ENCODE assay signal across 24 mouse cellular contexts in genomic region chr11:19877239-19877915, GRCm38 (mm10). TPM values are rescaled to one million over a fixed set of nuclear protein-coding genes. Genes with fewer than 3 reads are reported as not detected.
A peak's percentile ranks its signal among the peaks of the same experiment; 100 is the strongest.
DNase-seq lines count a peak whose midpoint lies in the region; ATAC-seq and TF ChIP-seq lines count a peak whose summit lies in the region.
"Had no signal": no experiment of that assay in that cellular context is flagged by ENCODE, and none has a peak within 500 bp of the region (broad histone marks: within the 10 kb centered on the region; RNA-seq: fewer than 3 reads in every experiment).

No protein-coding gene starts in this region.

- in situ Hi-C loops in ES-E14 (cut with MboI; ENCODE audit: low sequenced_read_pairs in 2 of 2, unreplicated experiment in 2 of 2), result no loop called here

- WGBS in midbrain, embryonic 12.5 days, result 54% methylated on average over 4 of the region's 4 CpGs
- WGBS in midbrain, embryonic 10.5 days, result 60% methylated on average over 4 of the region's 4 CpGs

- H3K4me3 ChIP-seq in midbrain, embryonic 12.5 days, result no peak overlapping the region
- H3K4me3 ChIP-seq in midbrain, embryonic 10.5 days, result no peak overlapping the region
- H3K4me3 ChIP-seq in ES-E14 (ENCODE audit: insufficient read depth in 1 of 2, low read depth in 1 of 2, low read length in 2 of 2, poor library complexity in 1 of 2, severe bottlenecking in 1 of 2), result no peak overlapping the region
- H3K4me3 ChIP-seq: forebrain, embryonic 12.5 days; heart, adult 2 months; heart, embryonic 15.5 days; hindbrain, embryonic 15.5 days; myocyte had no signal

- no peaks in the 10 kb centered on the region for H3K9me3 ChIP-seq in midbrain, embryonic 12.5 days
- H3K9me3 ChIP-seq in midbrain, embryonic 10.5 days (replicated peaks), result no peaks in the 10 kb centered on the region
- H3K9me3 ChIP-seq in ES-E14 (ENCODE audit: control insufficient read depth, insufficient read depth, low read depth, low read length), result no peaks in the 10 kb centered on the region
- H3K9me3 ChIP-seq: forebrain, embryonic 12.5 days; heart, embryonic 15.5 days; hindbrain, embryonic 15.5 days had no signal

- no peak overlapping the region for H3K9ac ChIP-seq in midbrain, embryonic 12.5 days (replicated peaks)
- H3K9ac ChIP-seq in ES-E14 (ENCODE audit: insufficient read depth, low read depth, low read length, poor library complexity, severe bottlenecking), result no peak overlapping the region
- H3K9ac ChIP-seq: forebrain, embryonic 12.5 days; heart, embryonic 15.5 days; hindbrain, embryonic 15.5 days had no signal

- DNase-seq in midbrain, embryonic 10.5 days (ENCODE audit: low spot score), result no peak
- DNase-seq in ES-CJ7 (ENCODE audit: low read depth, low spot score) (peak; percentile 62), ES-E14 (ENCODE audit: low read depth, low spot score) (peak; percentile 39)
- DNase-seq in mesoderm, embryonic 11.5 days (ENCODE audit: low read depth, low spot score), result peak; percentile 23
- DNase-seq in layer of hippocampus, postnatal 14 days (ENCODE audit: low spot score in 2 of 2), result no peak
- no peak for DNase-seq in spleen, postnatal 36 days (ENCODE audit: low spot score in 2 of 2)
- DNase-seq: adrenal gland, postnatal 25 days; cerebellum, adult 11-12 months; cerebellum, postnatal 14 days; embryo, embryonic 11 days; gastrocnemius, postnatal 14 days; heart, adult 2 months; heart, postnatal 4 days; kidney, postnatal 10 days; left cerebral cortex, postnatal 4 days; liver; lung, postnatal 36 days; thymus, adult 18-20 months had no signal

- H3K4me1 ChIP-seq in midbrain, embryonic 12.5 days, result no peaks in the 10 kb centered on the region
- H3K4me1 ChIP-seq in midbrain, embryonic 10.5 days, result peaks cover 11% of the 10 kb centered on the region
- peaks cover 4 to 8% of the 10 kb centered on the region in 2 experiments; a peak in 1 of 4 replicates for H3K4me1 ChIP-seq in ES-E14 (ENCODE audit: control insufficient read depth in 2 of 2, insufficient read depth in 2 of 2, low read length in 2 of 2, poor library complexity in 1 of 2)
- H3K4me1 ChIP-seq: hindbrain, embryonic 15.5 days had no signal

- 0 out of 2 replicates have a peak, but pooled peaks have one; percentile 16 for ATAC-seq in midbrain, embryonic 12.5 days (ENCODE audit: low FRiP score, low read depth)
- ATAC-seq: intestine, postnatal 0 days had no signal

- H3K4me2 ChIP-seq in midbrain, embryonic 12.5 days (replicated peaks), result no peak overlapping the region
- H3K4me2 ChIP-seq: forebrain, embryonic 12.5 days; heart, embryonic 15.5 days; hindbrain, embryonic 15.5 days had no signal

- H3K36me3 ChIP-seq in midbrain, embryonic 12.5 days, result no peaks in the 10 kb centered on the region
- no peaks in the 10 kb centered on the region for H3K36me3 ChIP-seq in midbrain, embryonic 10.5 days
- no peaks in the 10 kb centered on the region for H3K36me3 ChIP-seq in ES-E14 (ENCODE audit: control insufficient read depth, insufficient read depth, low read length, poor library complexity, severe bottlenecking)
- H3K36me3 ChIP-seq: forebrain, embryonic 12.5 days; heart, embryonic 15.5 days; hindbrain, embryonic 15.5 days had no signal

- H3K27ac ChIP-seq in midbrain, embryonic 12.5 days (replicated peaks), result no peak overlapping the region
- H3K27ac ChIP-seq in midbrain, embryonic 10.5 days (replicated peaks), result no peak overlapping the region
- H3K27ac ChIP-seq in ES-E14 (ENCODE audit: insufficient read depth, low read depth, low read length, poor library complexity, severe bottlenecking), result no peak overlapping the region
- H3K27ac ChIP-seq: forebrain, embryonic 12.5 days; heart, adult 2 months; heart, embryonic 15.5 days; hindbrain, embryonic 15.5 days had no signal

- H3K27me3 ChIP-seq in midbrain, embryonic 12.5 days, result no peaks in the 10 kb centered on the region
- H3K27me3 ChIP-seq in midbrain, embryonic 10.5 days (ENCODE audit: low read depth, poor library complexity, severe bottlenecking), result no peaks in the 10 kb centered on the region
- H3K27me3 ChIP-seq: forebrain, embryonic 12.5 days; heart, embryonic 15.5 days; hindbrain, embryonic 15.5 days had no signal

TF ChIP-seq in ES-E14, 5 proteins besides CTCF, POLR2A, EP300 and RAD21:
- 0 out of 2 replicates have a peak, but pooled peaks have one; percentile 32 for TF ChIP-seq HCFC1 (IDR thresholded peaks at IDR 0.05; ENCODE audit: borderline replicate concordance, insufficient read depth, low read length)
- TF ChIP-seq MAFK (IDR thresholded peaks at IDR 0.05; ENCODE audit: insufficient read depth, low read depth, low read length), result no peak
TF ChIP-seq in ES-E14: peak in this region for 1.

RNA-seq across cellular contexts. Expression of gene Spred2, which starts 46.8 kb away (rescaled TPM):
- polyA plus RNA-seq in midbrain, embryonic 12.5 days (2016; fragmentation: Nextera tagmentation; extraction: Ambion mirVana), result 5.6 and 7.5 TPM in 2 replicates
- polyA plus RNA-seq in midbrain, embryonic 10.5 days (2016; fragmentation: Nextera tagmentation; extraction: Ambion mirVana), result 5.9 and 6.8 TPM in 2 replicates
- total RNA-seq in ES-E14 (2012; rRNA removed), result 19.4 and 21.6 TPM in 2 replicates
- 10 to 100 TPM; 82.5 to 88.9 TPM for total RNA-seq in layer of hippocampus, postnatal 14 days (2021)

Comparison
In these comparisons a context has a peak if more than half of its experiments do, and no peak if none do; other contexts are left out.
1. DNase-seq: peak in ES-CJ7 (single experiment), ES-E14 (single experiment) and mesoderm, embryonic 11.5 days (single experiment); none in midbrain, embryonic 10.5 days (single experiment), layer of hippocampus, postnatal 14 days (0 of 2) and spleen, postnatal 36 days (0 of 2).